Mouse (Mus musculus) olfactory bulb, adult 2 months (tissue): ENCODE data around the gene Lbx2.

Experiments
- CTCF ChIP-seq: fragments of 200-500 bp; IDR thresholded peaks from 2 replicates; pipeline ENCODE4 v1.5.1; 2012; ENCODE audit warnings: low read depth, mild to moderate bottlenecking, low read length, moderate library complexity; ENCODE audit not compliant: insufficient read depth
- POLR2A ChIP-seq: fragments of 200-500 bp; IDR thresholded peaks from 2 replicates; pipeline ENCODE4 v1.6.1; 2012; ENCODE audit warnings: mild to moderate bottlenecking, low read depth, low read length, moderate library complexity; ENCODE audit not compliant: insufficient read depth

GRCm38 (mm10) chr6:83104158-83104557, 18.0 kb downstream of the Lbx2 start:
- TF ChIP-seq CTCF (no peak), POLR2A (no peak)
